Mouse (Mus musculus) heart, embryonic 16.5 days (tissue): Measurements from ENCODE around the gene Wdr31. TPM values are rescaled to one million over a fixed set of nuclear protein-coding genes. Genes with fewer than 3 reads are reported as not detected.
A peak's percentile ranks its signal among the peaks of the same experiment; 100 is the strongest.

Experiments used
- ATAC-seq: fragments of 200-750 bp; cut with Nextera tagmentation; replicated peaks from 2 replicates; pipeline ENCODE4 v1.8.0; 2017; ENCODE audit warnings: moderate number of reproducible peaks; ENCODE audit not compliant: insufficient read depth, low FRiP score; ENCODE audit errors: extremely low read depth
- H3K27ac ChIP-seq: fragments of 300-500 bp; sonication (generic); 2 replicates; pipeline ENCODE4 v1.5.1; 2014; ENCODE audit warnings: mild to moderate bottlenecking, low read length, control low read depth, moderate library complexity
- H3K27me3 ChIP-seq: fragments of 300-500 bp; sonication (generic); 2 replicates; pipeline ENCODE4 v1.6.1; 2014; ENCODE audit warnings: low read length, mixed read lengths; ENCODE audit not compliant: control insufficient read depth, insufficient read depth
- H3K36me3 ChIP-seq: fragments of 300-500 bp; sonication (generic); 2 replicates; pipeline ENCODE4 v1.6.1; 2014; ENCODE audit not compliant: control insufficient read depth, insufficient read depth
- H3K4me1 ChIP-seq: fragments of 300-500 bp; sonication (generic); 2 replicates; pipeline ENCODE4 v1.6.1; 2014; ENCODE audit warnings: low read length, mixed read lengths; ENCODE audit not compliant: control insufficient read depth, insufficient read depth
- H3K4me2 ChIP-seq: fragments of 300-500 bp; sonication (generic); 2 replicates; pipeline ENCODE4 v1.6.1; 2014; ENCODE audit warnings: low read depth, mild to moderate bottlenecking, control low read depth, low read length
- H3K4me3 ChIP-seq: fragments of 300-500 bp; sonication (generic); 2 replicates; pipeline ENCODE4 v1.5.1; 2014; ENCODE audit warnings: mild to moderate bottlenecking, control low read depth, low read length
- H3K9ac ChIP-seq: fragments of 300-500 bp; sonication (generic); 2 replicates; pipeline ENCODE4 v1.6.1; 2014; ENCODE audit warnings: low read length, control low read depth
- H3K9me3 ChIP-seq: fragments of 300-500 bp; sonication (generic); replicated peaks from 2 replicates; pipeline ENCODE4 v1.6.1; 2016; ENCODE audit warnings: low read length; ENCODE audit not compliant: control insufficient read depth
- WGBS: fragments of 180-500 bp; shearing (Covaris S2); extraction: QIAGEN DNeasy Blood & Tissue Kit; methylation state at CpG from one replicate; pipeline ENCODE4 v1.1.7; 2014; 5-methylcytosine and 5-hydroxymethylcytosine counted together
- polyA plus RNA-seq: library from polyadenylated mRNA; unstranded; fragments of >200 nt; fragmentation: Nextera tagmentation; extraction: Ambion mirVana; gene quantifications from 2 replicates; pipeline ENCODE4 v1.2.1, GENCODE M21; 2015

Wdr31 gene
- polyA plus RNA-seq = 3.1 and 4.8 TPM in 2 replicates

- Histone ChIP-seq H3K27ac (no peak within 1 kb of the TSS), H3K4me1 (peaks cover 3% of the 10 kb centered on the region; the same call in 1 of the 2 replicates), H3K27me3 (no peaks in the 10 kb centered on the region), H3K9ac (peak within 1 kb of the TSS; percentile 73), H3K4me2 (peak within 1 kb of the TSS; percentile 71), H3K9me3 (no peaks in the 10 kb centered on the region), H3K4me3 (peak within 1 kb of the TSS; percentile 68), H3K36me3 (no peaks in the 10 kb centered on the region)
- WGBS = 2% methylated on average over 30 of the region's 30 CpGs
- peak; percentile 83 for ATAC-seq
Observed at GRCm38 (mm10) chr4:62470598-62471051, at the start of gene Wdr31. Wdr31 (minus strand) TSS chr4:62470896.

- peak within 1 kb of the TSS; percentile 79 for H3K4me3 ChIP-seq
- peak within 1 kb of the TSS; percentile 79 for H3K27ac ChIP-seq
- H3K36me3 ChIP-seq = peaks cover 7% of the 10 kb centered on the region
- WGBS = under 1% methylated on average over 37 of the region's 37 CpGs
- peak; percentile 83 for ATAC-seq
- peak within 1 kb of the TSS; percentile 87 for H3K9ac ChIP-seq
- no peaks in the 10 kb centered on the region for H3K9me3 ChIP-seq
- peak within 1 kb of the TSS; percentile 91 for H3K4me2 ChIP-seq
- H3K4me1 ChIP-seq = peaks cover 43% of the 10 kb centered on the region
- H3K27me3 ChIP-seq = no peaks in the 10 kb centered on the region
Observed at GRCm38 (mm10) chr4:62519849-62520233, 49.1 kb upstream of the Wdr31 start, which contains the start of gene Alad. Alad (minus strand) TSS chr4:62519918.

- 1% methylated on average over 26 of the region's 26 CpGs for WGBS
- ATAC-seq = peak; percentile 32
Observed at GRCm38 (mm10) chr4:62519122-62519848, 48.6 kb upstream of the Wdr31 start.

GRCm38 (mm10) chr4:62518416-62519121 lies 47.9 kb upstream of the Wdr31 start:
- Histone ChIP-seq H3K27ac (peak overlapping the region; percentile 79), H3K9me3 (no peaks in the 10 kb centered on the region), H3K4me3 (peak overlapping the region; percentile 79), H3K9ac (peak overlapping the region; percentile 87), H3K4me1 (peaks cover 34% of the 10 kb centered on the region), H3K27me3 (no peaks in the 10 kb centered on the region), H3K36me3 (peaks cover 4% of the 10 kb centered on the region; the same call in 1 of the 2 replicates), H3K4me2 (peak overlapping the region; percentile 91)
- WGBS = 39% methylated on average over 13 of the region's 13 CpGs
- no peak for ATAC-seq

More at GRCm38 (mm10) chr4:62519122-62519848, 48.6 kb upstream of the Wdr31 start:
- Histone ChIP-seq H3K9me3 (no peaks in the 10 kb centered on the region), H3K9ac (peak overlapping the region; percentile 87), H3K4me3 (peak overlapping the region; percentile 79), H3K4me1 (peaks cover 41% of the 10 kb centered on the region), H3K36me3 (peaks cover 7% of the 10 kb centered on the region), H3K27me3 (no peaks in the 10 kb centered on the region), H3K4me2 (peak overlapping the region; percentile 91), H3K27ac (peak overlapping the region; percentile 79)

GRCm38 (mm10) chr4:62517538-62518415 lies 47.1 kb upstream of the Wdr31 start:
- Histone ChIP-seq H3K4me2 (peak overlapping the region; percentile 91), H3K9ac (peak overlapping the region; percentile 87), H3K27ac (peak overlapping the region; percentile 79), H3K4me3 (no peak overlapping the region; the same call in 1 of the 2 replicates), H3K27me3 (no peaks in the 10 kb centered on the region), H3K36me3 (peaks cover 7% of the 10 kb centered on the region), H3K9me3 (no peaks in the 10 kb centered on the region), H3K4me1 (peaks cover 34% of the 10 kb centered on the region)
- 72% methylated on average over 10 of the region's 10 CpGs for WGBS
- ATAC-seq = no peak

- H3K9me3 ChIP-seq = no peaks in the 10 kb centered on the region
- ATAC-seq = no peak
- no peaks in the 10 kb centered on the region for H3K27me3 ChIP-seq
- H3K27ac ChIP-seq = peak overlapping the region; percentile 55
- peaks cover 11% of the 10 kb centered on the region for H3K36me3 ChIP-seq
- 85% methylated on average over 8 of the region's 8 CpGs for WGBS
- no peak overlapping the region for H3K4me2 ChIP-seq
- H3K4me1 ChIP-seq = peaks cover 34% of the 10 kb centered on the region
- no peak overlapping the region for H3K9ac ChIP-seq
- no peak overlapping the region for H3K4me3 ChIP-seq
Observed at GRCm38 (mm10) chr4:62517046-62517445, 46.4 kb upstream of the Wdr31 start.

GRCm38 (mm10) chr4:62516579-62516978 lies 45.9 kb upstream of the Wdr31 start:
- Histone ChIP-seq H3K36me3 (peaks cover 14% of the 10 kb centered on the region), H3K4me2 (no peak overlapping the region), H3K4me3 (no peak overlapping the region), H3K27me3 (no peaks in the 10 kb centered on the region), H3K9me3 (no peaks in the 10 kb centered on the region), H3K4me1 (peaks cover 34% of the 10 kb centered on the region), H3K27ac (peak overlapping the region; percentile 55), H3K9ac (no peak overlapping the region)
- no peak for ATAC-seq
- 68% methylated on average over 1 of the region's 1 CpGs for WGBS

- peak overlapping the region; percentile 55 for H3K27ac ChIP-seq
- H3K4me1 ChIP-seq = peaks cover 34% of the 10 kb centered on the region
- H3K4me2 ChIP-seq = peak overlapping the region; percentile 16; the same call in 1 of the 2 replicates
- H3K4me3 ChIP-seq = no peak overlapping the region
- 49% methylated on average over 2 of the region's 2 CpGs for WGBS
- no peak for ATAC-seq
- peaks cover 17% of the 10 kb centered on the region for H3K36me3 ChIP-seq
- 0 out of 2 replicates have a peak overlapping the region, but pooled peaks have one; percentile 17 for H3K9ac ChIP-seq
- H3K27me3 ChIP-seq = no peaks in the 10 kb centered on the region
- no peaks in the 10 kb centered on the region for H3K9me3 ChIP-seq
Observed at GRCm38 (mm10) chr4:62516079-62516478, 45.4 kb upstream of the Wdr31 start.
